Mouse (Mus musculus): ENCODE results near the gene Rnf213.

The Rnf213 gene

DNA sequence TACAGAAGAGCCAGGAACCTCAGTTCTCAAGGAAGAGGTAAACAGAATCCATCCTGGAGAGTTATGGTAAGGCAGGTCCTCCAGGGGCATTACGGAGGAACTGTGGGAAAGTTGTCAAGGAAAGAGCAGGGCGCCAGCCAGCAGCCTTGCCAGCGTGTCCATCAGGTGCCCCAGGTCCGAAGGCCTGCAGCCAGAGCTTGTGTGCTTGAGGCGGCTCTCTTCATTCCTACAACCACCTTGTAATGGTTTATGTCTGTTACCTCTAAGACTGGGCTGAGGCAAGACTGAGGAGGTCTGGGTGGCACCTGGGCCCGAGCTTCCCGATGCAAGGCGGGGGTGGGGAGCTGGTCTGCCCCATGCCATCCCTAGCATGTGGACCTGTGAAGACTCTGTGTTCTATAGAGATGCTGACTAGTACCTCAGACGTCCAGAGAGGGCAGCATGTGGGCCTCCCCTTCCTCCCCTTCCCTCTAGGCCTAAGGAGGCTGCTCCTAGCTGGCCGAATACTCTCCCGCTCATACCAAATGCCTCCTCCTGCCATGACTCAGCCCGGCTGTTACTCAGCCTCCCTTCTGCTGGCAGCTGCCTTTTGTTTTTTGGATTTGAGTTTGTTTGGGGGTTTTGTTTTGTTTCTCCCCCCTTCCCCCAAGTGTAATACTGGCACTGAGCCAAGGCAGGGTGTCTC, 123.9 kb downstream of the Rnf213 start:
- DNase-seq: no peak

DNA sequence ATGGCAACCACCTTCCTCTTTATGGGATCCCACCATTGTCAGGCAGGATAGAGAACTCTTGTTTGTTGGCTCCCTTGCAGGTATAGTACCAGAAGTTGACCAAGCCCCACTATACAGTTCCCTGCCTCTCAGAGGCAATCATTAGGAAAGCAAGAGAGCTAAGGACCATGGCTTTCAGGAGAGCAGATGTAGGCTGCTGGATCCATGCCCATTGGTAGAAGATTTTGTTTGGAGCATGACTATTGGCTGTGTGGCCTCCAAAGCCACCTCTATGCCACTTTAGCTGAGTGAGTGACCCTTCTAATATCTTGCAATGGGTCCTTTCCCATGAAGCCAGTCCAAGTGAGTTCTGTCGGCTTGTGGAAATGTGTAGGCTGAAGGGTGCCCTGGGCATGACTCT, 126.5 kb downstream of the Rnf213 start:
- no peak for DNase-seq

DNA sequence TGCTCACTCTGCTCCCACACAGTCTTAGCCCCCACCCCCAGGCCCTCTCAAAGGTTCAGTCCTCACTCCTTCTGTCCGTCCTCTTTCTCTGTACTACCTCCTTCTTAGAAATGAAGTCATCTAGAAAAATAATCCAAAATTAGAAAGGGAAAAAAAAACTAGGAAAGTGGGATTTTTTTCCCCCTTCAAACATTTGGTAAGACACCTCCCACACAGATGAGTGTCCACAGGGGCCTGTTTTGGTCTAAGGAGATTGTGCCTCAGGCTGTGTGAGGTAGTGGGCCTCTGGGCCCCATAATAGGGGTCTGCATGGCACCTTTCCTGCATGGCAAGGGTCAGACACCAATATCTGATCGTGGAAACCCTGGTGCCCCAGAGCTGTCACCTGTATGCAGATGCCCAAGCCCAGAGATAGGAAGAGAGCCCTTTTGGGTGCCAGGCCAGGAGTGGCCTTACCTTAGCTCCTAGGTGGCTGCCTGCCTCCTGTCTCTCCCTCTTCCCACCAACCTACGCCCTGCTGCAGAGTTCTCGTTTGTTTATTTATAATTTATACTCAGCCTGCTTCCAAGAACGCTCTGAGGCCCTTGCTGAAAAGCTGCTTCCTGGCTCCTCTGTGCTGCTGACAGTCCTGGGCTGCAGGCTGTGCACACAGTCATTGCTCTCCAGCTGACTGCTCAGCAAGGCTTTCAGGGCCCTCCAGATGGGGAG, 127.3 kb downstream of the Rnf213 start:
- no peak for DNase-seq

DNA sequence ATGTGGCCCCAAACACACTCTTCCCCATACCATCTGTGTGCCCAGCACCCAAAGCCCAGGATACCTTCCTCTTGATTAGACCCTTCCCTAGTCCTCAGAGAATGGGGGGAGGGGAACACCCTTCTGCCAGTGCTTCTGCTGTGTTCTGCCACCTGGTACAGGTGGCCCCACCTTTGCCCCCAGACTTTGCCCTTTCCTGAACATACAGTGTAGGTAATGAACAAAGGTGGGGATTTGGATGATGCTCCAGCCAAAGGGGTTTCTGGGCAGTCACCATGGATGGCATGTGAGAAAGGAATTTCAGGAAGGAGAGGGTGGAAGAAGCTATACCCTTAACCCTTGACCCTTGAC, 127.8 kb downstream of the Rnf213 start:
- peak; percentile 79 for DNase-seq

DNA sequence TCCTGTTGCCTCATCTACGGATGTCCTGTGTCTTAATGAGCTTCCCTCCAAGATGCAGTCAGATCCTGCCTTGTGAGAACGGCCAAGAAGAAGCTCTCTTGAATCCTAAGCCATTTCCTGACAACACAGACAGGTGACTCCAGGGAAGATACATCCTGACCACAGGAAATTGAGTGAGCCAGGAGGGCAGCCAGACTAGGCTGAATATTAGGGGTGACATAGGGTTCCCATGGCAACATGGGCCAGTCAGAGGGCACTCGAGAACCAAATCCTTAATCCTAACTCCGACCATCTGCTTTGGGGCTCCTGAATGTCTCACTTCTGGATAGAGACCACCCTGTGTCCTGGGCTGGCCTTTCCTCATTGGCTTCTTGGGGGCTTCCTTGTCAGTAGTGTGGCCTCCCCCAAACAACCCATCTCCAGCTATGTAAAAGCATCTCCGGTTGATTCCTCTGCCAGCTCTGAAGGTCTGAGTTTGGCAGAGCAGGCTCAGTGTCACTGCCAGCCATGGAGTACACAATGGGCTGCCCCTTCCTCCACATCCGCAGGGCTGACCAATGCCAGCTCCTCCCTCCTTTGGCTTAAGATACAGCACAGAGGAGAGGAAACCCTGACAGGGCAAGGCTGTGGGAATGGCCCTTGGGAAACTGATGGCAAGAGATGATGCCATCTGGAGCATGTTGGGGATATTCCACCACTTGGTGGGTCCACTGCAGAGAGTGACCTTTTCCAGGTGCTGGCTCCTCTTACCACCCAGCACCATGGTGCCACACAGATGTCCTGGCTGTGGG, 129.2 kb downstream of the Rnf213 start:
- DNase-seq: no peak

DNA sequence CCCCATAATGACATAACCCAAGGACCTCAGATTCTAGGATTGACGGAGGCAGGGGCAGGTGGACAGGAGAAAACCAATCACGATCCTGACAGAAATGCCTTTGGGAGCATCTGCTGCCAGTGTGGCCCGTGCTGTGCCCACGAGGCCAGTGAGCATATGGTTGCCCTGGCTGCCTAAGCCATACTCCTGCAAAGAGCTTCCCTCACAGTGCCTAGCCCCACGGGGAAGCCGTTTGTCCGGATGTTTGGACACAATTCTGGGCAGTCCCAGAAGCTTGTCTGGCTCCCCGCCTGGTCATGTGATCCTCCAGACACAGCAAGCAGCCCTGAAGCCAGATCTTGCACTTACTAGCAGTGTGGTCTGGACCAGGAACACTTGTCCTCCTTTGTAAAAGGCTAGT, 129.9 kb downstream of the Rnf213 start:
- DNase-seq: peak; percentile 95

DNA sequence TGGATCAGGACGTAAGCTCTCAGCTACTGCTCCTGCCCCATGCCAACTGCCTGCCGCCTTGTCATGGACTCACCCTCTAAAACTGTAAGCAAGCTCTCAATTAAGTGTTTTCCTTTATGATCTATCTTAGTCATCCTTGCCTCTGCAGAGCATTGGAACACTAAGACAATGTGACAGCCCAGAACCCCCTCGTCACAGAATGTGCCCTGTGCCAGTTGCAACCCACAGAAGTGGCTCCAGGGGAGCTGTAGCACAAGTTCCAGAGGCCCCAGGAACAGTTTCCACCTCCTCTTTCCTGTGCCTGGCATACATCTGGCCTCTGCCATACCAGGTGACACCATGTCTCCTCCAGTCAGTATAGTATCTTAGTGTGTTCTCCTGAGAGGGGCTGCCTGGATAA, 130.5 kb downstream of the Rnf213 start:
- DNase-seq: no peak

DNA sequence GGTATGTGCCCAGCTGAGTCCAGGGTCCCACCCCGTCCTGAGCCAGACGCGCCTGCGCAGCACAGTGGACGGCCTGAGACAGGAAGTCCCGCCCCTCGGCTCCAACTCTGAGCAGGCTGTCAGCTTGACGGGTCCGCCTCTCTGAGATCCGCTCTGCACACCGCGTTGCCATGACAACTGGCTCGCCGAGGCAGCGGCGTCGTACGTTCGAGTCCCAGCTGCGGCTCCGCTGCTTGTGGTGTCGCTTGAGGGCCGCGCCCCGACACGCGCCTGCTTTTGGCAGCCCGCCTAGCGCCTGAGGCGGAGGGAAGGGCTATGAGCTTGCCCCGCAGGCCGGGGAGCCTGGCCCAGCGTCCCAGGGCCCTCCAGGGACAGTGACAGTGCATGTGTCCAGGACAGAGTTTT, 131.6 kb downstream of the Rnf213 start:
- DNase-seq: peak; percentile 99

DNA sequence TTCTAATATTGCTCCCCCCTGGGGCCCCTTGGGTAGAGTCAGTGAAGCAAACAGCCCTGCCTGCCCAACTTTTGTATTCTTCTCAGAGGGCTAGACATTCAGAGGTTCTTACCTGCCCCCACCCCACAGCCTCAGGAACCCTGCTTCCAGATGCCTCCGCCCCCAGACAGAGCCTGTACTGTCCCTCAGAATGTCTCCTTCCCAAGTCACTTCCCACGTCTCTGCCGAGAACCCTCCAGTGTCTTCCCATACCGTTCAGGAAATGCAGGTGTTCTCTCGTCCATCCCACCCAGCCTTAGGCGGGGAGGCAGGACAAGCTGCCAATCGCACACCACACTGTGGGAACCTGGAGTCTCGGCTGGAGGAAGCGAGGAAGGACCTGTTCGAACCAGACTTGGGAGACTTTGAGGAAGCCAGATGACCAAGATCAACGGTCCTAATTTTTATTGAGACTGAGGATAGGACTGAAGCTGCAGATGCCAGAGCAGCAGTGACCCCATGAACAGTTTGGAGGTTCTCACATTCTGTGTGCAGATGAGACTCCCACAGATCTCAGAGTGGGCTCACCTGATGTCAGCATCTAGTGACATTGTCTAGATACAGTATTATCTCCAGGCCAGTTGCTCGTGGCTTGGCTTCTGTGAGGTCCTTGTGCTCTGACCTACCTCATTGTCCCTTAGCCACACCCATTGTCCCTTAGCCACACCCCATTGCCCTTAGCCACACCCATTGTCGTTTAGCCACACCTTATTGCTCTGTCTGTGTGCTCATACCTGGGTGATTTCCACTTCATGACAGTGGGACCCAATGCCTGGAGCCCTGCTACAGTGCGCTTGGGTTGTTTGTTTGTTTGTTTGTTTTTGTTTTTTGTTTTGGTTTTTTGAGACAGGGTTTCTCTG, 133.4 kb downstream of the Rnf213 start:
- no peak for DNase-seq

DNA sequence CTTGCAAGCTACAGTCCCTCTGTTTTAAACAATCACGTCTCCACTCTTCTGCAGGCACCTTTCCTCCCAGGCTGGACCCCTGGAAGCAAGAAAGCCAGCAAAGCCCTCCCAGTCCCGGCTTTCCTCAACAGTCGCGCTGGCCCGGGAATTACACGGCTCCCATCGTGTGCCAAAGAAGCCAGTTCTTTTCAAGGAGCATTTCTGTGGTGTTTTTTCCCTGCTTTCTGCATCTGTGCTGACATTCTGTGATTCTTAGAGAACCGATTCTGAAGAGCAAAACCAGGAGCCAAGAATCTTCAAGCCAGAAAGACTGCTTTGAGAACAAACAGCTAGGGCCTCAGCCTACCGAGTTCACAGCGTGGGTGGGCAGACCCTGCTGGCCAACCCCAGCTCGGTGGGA, 136.0 kb downstream of the Rnf213 start:
- no peak for DNase-seq

DNA sequence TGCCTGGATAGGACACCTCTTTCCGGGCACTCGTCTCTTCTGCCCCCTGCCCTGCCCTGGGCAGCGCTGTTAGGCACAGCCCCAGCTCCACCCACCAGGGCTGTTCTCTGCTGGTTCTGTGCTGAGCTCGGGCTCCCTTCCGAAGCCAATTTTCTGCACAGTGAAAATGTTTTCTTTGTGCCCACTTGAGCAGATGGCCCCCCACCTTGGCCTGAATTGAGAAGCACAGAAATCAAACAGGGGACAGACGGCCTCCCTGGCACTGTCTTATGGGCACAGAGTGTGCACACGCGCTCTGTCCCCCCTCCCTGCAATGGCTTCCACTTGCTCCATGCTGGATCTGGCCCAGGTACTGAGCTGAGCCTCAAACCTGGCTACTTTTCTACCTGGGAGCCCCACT, 139.6 kb downstream of the Rnf213 start:
- DNase-seq: no peak

DNA sequence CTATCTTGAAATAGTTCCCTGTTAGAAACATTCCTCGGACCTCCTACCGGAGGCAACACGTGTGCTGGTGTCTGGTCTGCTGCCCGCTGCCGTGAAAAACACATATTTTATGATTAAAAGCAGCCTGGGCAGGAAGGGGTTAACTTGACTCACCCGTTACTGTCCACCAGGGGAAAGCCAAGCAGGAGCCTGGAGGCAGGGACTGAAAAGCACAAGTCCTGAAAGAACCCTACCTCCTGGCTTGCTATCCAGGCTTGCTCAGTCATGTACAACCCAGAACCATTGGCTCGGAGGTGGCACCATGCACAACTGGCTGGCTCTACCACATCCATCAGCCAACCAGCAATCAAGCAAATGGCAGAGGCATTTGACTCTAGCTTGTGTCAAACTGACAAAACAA, 140.8 kb downstream of the Rnf213 start:
- no peak for DNase-seq

Data from heart, adult 11 months (tissue).